Mouse (Mus musculus) layer of hippocampus, adult 9-10 months (tissue): ENCODE data around the gene Scgb2b11.
"Not testable (repeated sequence)": the region's sequence is repeated elsewhere in the genome, so short reads cannot be mapped to it uniquely, and the experiment has no call there.

ENCODE experiments used
- DNase-seq: peaks from one replicate; pipeline ENCODE4 v3.0.0; 2022; ENCODE audit warnings: low spot score

Gene Scgb2b11

DNA sequence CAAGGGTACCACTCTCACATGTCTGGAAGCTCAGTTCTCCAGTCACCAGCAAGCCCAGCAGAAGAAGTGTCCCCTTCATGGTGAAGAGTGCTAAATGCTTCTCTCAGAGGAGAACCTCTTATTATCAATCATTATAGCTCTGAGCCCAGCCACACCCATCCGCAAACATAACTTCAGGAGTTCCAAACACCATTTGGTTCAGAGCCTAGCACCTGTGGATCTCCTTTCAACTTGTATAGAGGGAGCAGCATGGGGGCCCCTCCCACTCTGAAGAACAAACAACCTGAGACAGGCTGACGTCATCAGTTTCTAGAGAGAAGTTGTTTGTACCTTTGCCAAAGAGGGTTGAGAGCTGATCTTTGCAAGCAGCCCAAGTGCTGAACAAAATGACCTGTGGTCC is at the start of gene Scgb2b11:
Gene Scgb2b11 (minus strand): TSS at position 101 of the 400 bp plus-strand sequence.
- DNase-seq, result not testable (repeated sequence)

GRCm38 (mm10) chr7:32222540-32222939 is 11.6 kb upstream of the Scgb2b11 start, which contains the start of gene Scgb1b11:
Scgb1b11 (plus strand) TSS chr7:32222840.
- DNase-seq, result not testable (repeated sequence)
